Mouse (Mus musculus) kidney, embryonic 14.5 days (tissue): ENCODE measurements around the gene Sgip1. TPM values are rescaled to one million over a fixed set of nuclear protein-coding genes. Genes with fewer than 3 reads are reported as not detected.

Experiments
- ATAC-seq: fragments of 200-750 bp; cut with Nextera tagmentation; 2 replicates; pipeline ENCODE4 v1.8.0; 2017; ENCODE audit warnings: moderate number of reproducible peaks, mild to moderate bottlenecking, moderate TSS enrichment, moderate library complexity; ENCODE audit not compliant: low FRiP score, low TSS enrichment
- H3K27ac ChIP-seq: fragments of 300-500 bp; sonication (generic); 2 replicates; pipeline ENCODE4 v1.5.1; 2014; ENCODE audit warnings: low read depth, mild to moderate bottlenecking, low read length, moderate library complexity, mixed read lengths
- H3K27me3 ChIP-seq: fragments of 300-500 bp; sonication (generic); 2 replicates; pipeline ENCODE4 v1.6.1; 2014; ENCODE audit warnings: mild to moderate bottlenecking, low read length; ENCODE audit not compliant: control insufficient read depth, insufficient read depth
- H3K36me3 ChIP-seq: fragments of 300-500 bp; sonication (generic); 2 replicates; pipeline ENCODE4 v1.6.1; 2014; ENCODE audit warnings: low read length, mixed read lengths; ENCODE audit not compliant: control insufficient read depth, insufficient read depth
- H3K4me1 ChIP-seq: fragments of 300-500 bp; sonication (generic); 2 replicates; pipeline ENCODE4 v1.6.1; 2014; ENCODE audit warnings: low read length, mixed read lengths; ENCODE audit not compliant: control insufficient read depth, insufficient read depth
- H3K4me2 ChIP-seq: fragments of 300-500 bp; sonication (generic); replicated peaks from 2 replicates; pipeline ENCODE4 v1.6.1; 2014; ENCODE audit warnings: low read depth, mild to moderate bottlenecking, low read length
- H3K4me3 ChIP-seq: fragments of 300-500 bp; sonication (generic); 2 replicates; pipeline ENCODE4 v1.5.1; 2014; ENCODE audit warnings: mild to moderate bottlenecking, low read length
- H3K9ac ChIP-seq: fragments of 300-500 bp; sonication (generic); 2 replicates; pipeline ENCODE4 v1.6.1; 2014; ENCODE audit warnings: low read depth, mild to moderate bottlenecking, low read length, moderate library complexity
- H3K9me3 ChIP-seq: fragments of 300-500 bp; sonication (generic); 2 replicates; pipeline ENCODE4 v1.6.1; 2016; ENCODE audit warnings: low read length; ENCODE audit not compliant: control insufficient read depth
- WGBS: fragments of 180-500 bp; shearing (Covaris S2); extraction: QIAGEN DNeasy Blood & Tissue Kit; methylation state at CpG from one replicate; pipeline ENCODE4 v1.1.7; 2014; 5-methylcytosine and 5-hydroxymethylcytosine counted together
- polyA plus RNA-seq: library from polyadenylated mRNA; unstranded; fragments of >200 nt; fragmentation: Nextera tagmentation; extraction: Ambion mirVana; gene quantifications from 2 replicates; pipeline ENCODE4 v1.2.1, GENCODE M21; 2014

Gene Sgip1
- polyA plus RNA-seq, 1 experiment from 2014 or later: 8.8 TPM

GRCm38 (mm10) chr4:102959409-102959808 is 218.3 kb downstream of the Sgip1 start:
- H3K9ac ChIP-seq: no peak overlapping the region
- 87% methylated on average over 5 of the region's 5 CpGs for WGBS

GRCm38 (mm10) chr4:102964174-102964573 is 223.1 kb downstream of the Sgip1 start:
- Histone ChIP-seq H3K4me3 (no peak overlapping the region), H3K9me3 (no peaks in the 10 kb centered on the region), H3K36me3 (no peaks in the 10 kb centered on the region), H3K27me3 (no peaks in the 10 kb centered on the region), H3K4me2 (no peak overlapping the region), H3K27ac (no peak overlapping the region), H3K9ac (no peak overlapping the region), H3K4me1 (no peaks in the 10 kb centered on the region)
- WGBS: 69% methylated on average over 3 of the region's 3 CpGs
- ATAC-seq: no peak

More at GRCm38 (mm10) chr4:102959409-102959808, 218.3 kb downstream of the Sgip1 start:
- Histone ChIP-seq H3K9me3 (no peaks in the 10 kb centered on the region), H3K4me2 (no peak overlapping the region), H3K4me1 (no peaks in the 10 kb centered on the region), H3K27ac (no peak overlapping the region), H3K4me3 (no peak overlapping the region), H3K36me3 (no peaks in the 10 kb centered on the region), H3K27me3 (no peaks in the 10 kb centered on the region)
- no peak for ATAC-seq

GRCm38 (mm10) chr4:102967811-102968210 is 226.7 kb downstream of the Sgip1 start:
- WGBS: 59% methylated on average over 15 of the region's 15 CpGs
- H3K4me3 ChIP-seq: no peak overlapping the region
- no peak overlapping the region for H3K4me2 ChIP-seq
- no peak overlapping the region for H3K27ac ChIP-seq
- no peaks in the 10 kb centered on the region for H3K36me3 ChIP-seq
- H3K27me3 ChIP-seq: no peaks in the 10 kb centered on the region
- H3K9me3 ChIP-seq: no peaks in the 10 kb centered on the region
- no peak overlapping the region for H3K9ac ChIP-seq
- no peaks in the 10 kb centered on the region for H3K4me1 ChIP-seq
- ATAC-seq: no peak

DNA sequence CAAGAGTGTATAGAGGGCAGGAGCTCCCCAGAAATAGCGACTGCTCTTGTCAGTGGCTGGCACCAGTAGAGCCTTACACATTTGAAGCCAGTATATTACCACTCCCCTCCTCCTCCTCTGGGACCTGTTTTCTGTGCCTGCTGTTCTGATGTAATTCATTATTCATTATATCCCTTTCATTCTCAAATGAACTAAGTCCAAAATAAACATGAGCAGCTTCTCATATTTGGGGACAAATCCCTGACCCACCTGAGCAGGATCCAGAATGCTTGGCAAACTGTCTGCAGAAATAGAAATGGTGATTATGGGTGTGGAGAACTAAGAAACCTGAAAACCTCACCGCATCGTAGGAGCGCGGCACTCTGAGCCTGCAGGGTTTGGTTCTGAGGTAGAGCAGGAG is 228.5 kb downstream of the Sgip1 start:
- ATAC-seq: no peak
- H3K4me3 ChIP-seq: no peak overlapping the region

GRCm38 (mm10) chr4:102971159-102971558 is 230.1 kb downstream of the Sgip1 start:
- Histone ChIP-seq H3K9me3 (no peaks in the 10 kb centered on the region), H3K4me3 (no peak overlapping the region), H3K4me2 (no peak overlapping the region), H3K36me3 (no peaks in the 10 kb centered on the region), H3K9ac (no peak overlapping the region), H3K4me1 (no peaks in the 10 kb centered on the region), H3K27me3 (no peaks in the 10 kb centered on the region), H3K27ac (no peak overlapping the region)
- no peak for ATAC-seq
- WGBS: 75% methylated on average over 5 of the region's 5 CpGs

More for the DNA sequence above, 228.5 kb downstream of the Sgip1 start:
- Histone ChIP-seq H3K9ac (no peak overlapping the region), H3K27ac (no peak overlapping the region), H3K4me1 (no peaks in the 10 kb centered on the region), H3K36me3 (no peaks in the 10 kb centered on the region), H3K4me2 (no peak overlapping the region), H3K9me3 (no peaks in the 10 kb centered on the region), H3K27me3 (no peaks in the 10 kb centered on the region)
- WGBS: 93% methylated on average over 5 of the region's 5 CpGs

GRCm38 (mm10) chr4:102972071-102972470 is 231.0 kb downstream of the Sgip1 start:
- no peaks in the 10 kb centered on the region for H3K27me3 ChIP-seq
- H3K9ac ChIP-seq: no peak overlapping the region
- no peaks in the 10 kb centered on the region for H3K9me3 ChIP-seq
- H3K27ac ChIP-seq: no peak overlapping the region
- no peak overlapping the region for H3K4me2 ChIP-seq
- ATAC-seq: no peak
- no peaks in the 10 kb centered on the region for H3K36me3 ChIP-seq
- WGBS: 82% methylated on average over 3 of the region's 3 CpGs
- H3K4me3 ChIP-seq: no peak overlapping the region
- H3K4me1 ChIP-seq: no peaks in the 10 kb centered on the region

GRCm38 (mm10) chr4:102974172-102974571 is 233.1 kb downstream of the Sgip1 start:
- Histone ChIP-seq H3K9ac (no peak overlapping the region), H3K27me3 (peaks cover 6% of the 10 kb centered on the region; the same call in 1 of the 2 replicates), H3K4me1 (0 out of 2 replicates have a peak, but pooled peaks cover 9% of the 10 kb centered on the region), H3K9me3 (no peaks in the 10 kb centered on the region), H3K36me3 (no peaks in the 10 kb centered on the region), H3K4me2 (no peak overlapping the region), H3K4me3 (no peak overlapping the region), H3K27ac (no peak overlapping the region)
- 72% methylated on average over 5 of the region's 5 CpGs for WGBS
- ATAC-seq: no peak

DNA sequence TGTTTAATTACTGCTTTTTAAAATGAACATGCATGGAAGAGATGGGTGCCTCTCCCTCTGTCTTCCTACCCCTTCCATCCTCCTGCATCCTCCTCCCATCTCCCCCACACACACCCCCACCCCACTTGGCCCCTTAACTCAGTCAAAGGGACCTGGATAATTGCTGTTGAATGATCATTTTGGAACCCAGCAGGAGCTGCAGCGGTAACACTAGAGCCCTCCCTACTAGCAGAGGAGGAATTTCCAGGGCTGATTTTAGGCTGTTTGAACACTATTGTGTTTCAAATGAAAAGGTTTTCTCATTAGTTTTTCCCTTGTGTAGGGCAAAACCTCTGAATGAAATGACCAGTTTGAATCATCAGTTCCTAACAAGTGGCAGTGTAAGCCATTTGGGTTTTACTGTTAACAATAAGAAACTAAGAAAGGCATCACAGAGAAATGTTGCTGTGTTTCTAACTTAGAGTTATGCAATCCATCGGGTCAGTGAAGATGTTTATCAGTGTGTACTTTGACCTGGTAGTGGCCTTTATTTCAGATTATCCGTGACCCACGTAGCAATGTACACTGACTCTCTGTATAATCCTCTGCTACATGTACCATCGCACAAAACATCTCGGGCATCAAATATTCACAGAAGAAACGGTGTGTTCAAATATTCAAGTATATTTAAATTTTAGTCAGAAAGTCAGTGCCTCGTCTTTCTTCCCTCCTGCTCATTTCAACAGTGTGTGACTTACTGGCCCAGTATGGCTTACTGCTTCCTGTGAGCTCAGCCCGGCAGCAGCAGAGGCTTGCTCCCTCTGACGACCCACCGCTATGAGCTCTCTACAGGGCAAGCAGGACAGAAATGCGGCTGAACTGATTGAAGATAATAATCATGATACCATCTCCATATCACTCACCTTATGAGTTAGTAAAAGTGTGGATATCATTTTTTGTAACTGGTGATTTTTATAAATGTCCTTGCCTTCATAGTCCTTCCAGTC is 235.5 kb downstream of the Sgip1 start:
- ATAC-seq: no peak
- Histone ChIP-seq H3K27me3 (peaks cover 6% of the 10 kb centered on the region; the same call in 1 of the 2 replicates), H3K4me1 (0 out of 2 replicates have a peak, but pooled peaks cover 9% of the 10 kb centered on the region), H3K9ac (no peak overlapping the region), H3K4me3 (no peak overlapping the region), H3K27ac (no peak overlapping the region), H3K9me3 (no peaks in the 10 kb centered on the region), H3K36me3 (no peaks in the 10 kb centered on the region), H3K4me2 (no peak overlapping the region)
- WGBS: 39% methylated on average over 12 of the region's 12 CpGs

DNA sequence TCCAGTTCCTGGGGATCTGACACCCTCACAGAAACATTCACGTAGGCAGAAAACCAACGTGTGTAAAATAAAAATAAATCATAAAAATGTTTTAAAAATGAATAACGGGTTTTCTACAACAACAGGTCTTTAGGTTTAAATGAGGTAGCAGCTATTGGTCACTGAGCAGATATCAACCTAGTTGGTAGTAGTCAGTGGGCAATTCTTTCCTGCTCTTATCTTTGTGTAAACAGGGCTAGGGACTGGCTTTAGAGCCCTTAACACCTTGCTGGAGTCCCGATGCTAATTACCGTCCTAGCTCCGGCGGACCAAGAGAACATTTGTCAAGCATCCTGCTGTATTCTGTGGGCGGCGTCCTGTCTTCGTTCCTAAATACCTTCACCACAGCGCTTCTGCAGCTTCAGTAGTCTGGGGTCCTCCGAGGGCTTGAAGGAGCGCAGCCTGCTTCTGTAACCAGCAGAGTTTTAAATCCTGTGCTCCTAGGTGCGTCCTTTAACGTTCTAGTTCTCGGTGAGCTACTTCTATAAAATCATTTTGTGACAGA is 236.8 kb downstream of the Sgip1 start:
- peaks cover 6% of the 10 kb centered on the region; the same call in 1 of the 2 replicates for H3K27me3 ChIP-seq
- no peak overlapping the region for H3K9ac ChIP-seq
- H3K4me3 ChIP-seq: peak overlapping the region; percentile 16; the same call in 1 of the 2 replicates
- H3K4me1 ChIP-seq: 0 out of 2 replicates have a peak, but pooled peaks cover 9% of the 10 kb centered on the region
- 11% methylated on average over 16 of the region's 16 CpGs for WGBS
- no peak for ATAC-seq
- no peaks in the 10 kb centered on the region for H3K36me3 ChIP-seq
- peak overlapping the region; percentile 34 for H3K4me2 ChIP-seq
- H3K27ac ChIP-seq: no peak overlapping the region
- no peaks in the 10 kb centered on the region for H3K9me3 ChIP-seq
